Mouse (Mus musculus): Measurements from ENCODE around the gene Glyctk. TPM values are rescaled to one million over a fixed set of nuclear protein-coding genes. Genes with fewer than 3 reads are reported as not detected.

Glyctk gene
- 3.2 and 5.5 TPM in 2 replicates for total RNA-seq (2012; rRNA removed)

- H3K27ac ChIP-seq (ENCODE audit: insufficient read depth, low read depth, low read length, poor library complexity, severe bottlenecking): no peak within 1 kb of the TSS
- in situ Hi-C loops (cut with MboI; ENCODE audit: low sequenced_read_pairs in 2 of 2, unreplicated experiment in 2 of 2): no loop called here
- TF ChIP-seq ZNF384 (IDR thresholded peaks at IDR 0.05; ENCODE audit: low read depth, low read length) (no peak), MAFK (IDR thresholded peaks at IDR 0.05; ENCODE audit: insufficient read depth, low read depth, low read length) (no peak), ZC3H11A (IDR thresholded peaks at IDR 0.05; ENCODE audit: borderline replicate concordance, low read depth, low read length) (no peak), CHD2 (IDR thresholded peaks at IDR 0.05; ENCODE audit: low read depth, low read length) (no peak), HCFC1 (IDR thresholded peaks at IDR 0.05; ENCODE audit: borderline replicate concordance, insufficient read depth, low read length) (no peak)
Observed at GRCm38 (mm10) chr9:106158037-106158491, at the start of gene Glyctk. Glyctk (minus strand) TSS chr9:106158138.

GRCm38 (mm10) chr9:106206515-106206914, 48.6 kb upstream of the Glyctk start:
- no peak overlapping the region for H3K4me3 ChIP-seq (ENCODE audit: insufficient read depth in 1 of 2, low read depth in 1 of 2, low read length in 2 of 2, poor library complexity in 1 of 2, severe bottlenecking in 1 of 2)
- H3K27ac ChIP-seq (ENCODE audit: insufficient read depth, low read depth, low read length, poor library complexity, severe bottlenecking): no peak overlapping the region
- peaks cover 20% of the 10 kb centered on the region; the same call in 1 of the 2 replicates for H3K36me3 ChIP-seq (ENCODE audit: control insufficient read depth, insufficient read depth, low read length, poor library complexity, severe bottlenecking)
- no peak for TF ChIP-seq CHD2 (IDR thresholded peaks at IDR 0.05; ENCODE audit: low read depth, low read length)
- no peak for DNase-seq (ENCODE audit: low read depth, low spot score)
- H3K9ac ChIP-seq (ENCODE audit: insufficient read depth, low read depth, low read length, poor library complexity, severe bottlenecking): no peak overlapping the region
- H3K4me1 ChIP-seq (ENCODE audit: control insufficient read depth in 2 of 2, insufficient read depth in 2 of 2, low read length in 2 of 2, poor library complexity in 1 of 2): peaks cover 9 to 32% of the 10 kb centered on the region in 2 experiments; a peak in 3 of 4 replicates
- in situ Hi-C loops (cut with MboI; ENCODE audit: low sequenced_read_pairs in 2 of 2, unreplicated experiment in 2 of 2): no loop called here
- H3K9me3 ChIP-seq (ENCODE audit: control insufficient read depth, insufficient read depth, low read depth, low read length): no peaks in the 10 kb centered on the region

More at GRCm38 (mm10) chr9:106158037-106158491, at the start of gene Glyctk:
- Histone ChIP-seq H3K4me3 (ENCODE audit: insufficient read depth in 1 of 2, low read depth in 1 of 2, low read length in 2 of 2, poor library complexity in 1 of 2, severe bottlenecking in 1 of 2) (peak within 1 kb of the TSS; percentile 13 to 93; a peak in 1 of 4 replicates), H3K9me3 (ENCODE audit: control insufficient read depth, insufficient read depth, low read depth, low read length) (no peaks in the 10 kb centered on the region), H3K9ac (ENCODE audit: insufficient read depth, low read depth, low read length, poor library complexity, severe bottlenecking) (no peak within 1 kb of the TSS; the same call in 1 of the 2 replicates), H3K36me3 (ENCODE audit: control insufficient read depth, insufficient read depth, low read length, poor library complexity, severe bottlenecking) (no peaks in the 10 kb centered on the region), H3K4me1 (ENCODE audit: control insufficient read depth in 2 of 2, insufficient read depth in 2 of 2, low read length in 2 of 2, poor library complexity in 1 of 2) (peaks cover 8 to 10% of the 10 kb centered on the region in 2 experiments; a peak in 2 of 4 replicates)
- DNase-seq (ENCODE audit: low read depth, low spot score): no peak

GRCm38 (mm10) chr9:106205713-106206290, 47.9 kb upstream of the Glyctk start:
- no peak for DNase-seq (ENCODE audit: low read depth, low spot score)
- H3K36me3 ChIP-seq (ENCODE audit: control insufficient read depth, insufficient read depth, low read length, poor library complexity, severe bottlenecking): peaks cover 20% of the 10 kb centered on the region; the same call in 1 of the 2 replicates
- no peak overlapping the region for H3K9ac ChIP-seq (ENCODE audit: insufficient read depth, low read depth, low read length, poor library complexity, severe bottlenecking)
- H3K9me3 ChIP-seq (ENCODE audit: control insufficient read depth, insufficient read depth, low read depth, low read length): no peaks in the 10 kb centered on the region
- H3K4me1 ChIP-seq (ENCODE audit: control insufficient read depth in 2 of 2, insufficient read depth in 2 of 2, low read length in 2 of 2, poor library complexity in 1 of 2): peaks cover 9 to 32% of the 10 kb centered on the region in 2 experiments; a peak in 3 of 4 replicates
- H3K4me3 ChIP-seq (ENCODE audit: insufficient read depth in 1 of 2, low read depth in 1 of 2, low read length in 2 of 2, poor library complexity in 1 of 2, severe bottlenecking in 1 of 2): no peak overlapping the region
- peak overlapping the region; percentile 34; the same call in 1 of the 2 replicates for H3K27ac ChIP-seq (ENCODE audit: insufficient read depth, low read depth, low read length, poor library complexity, severe bottlenecking)
- in situ Hi-C loops (cut with MboI; ENCODE audit: low sequenced_read_pairs in 2 of 2, unreplicated experiment in 2 of 2): no loop called here
- TF ChIP-seq HCFC1 (IDR thresholded peaks at IDR 0.05; ENCODE audit: borderline replicate concordance, insufficient read depth, low read length) (no peak), ZC3H11A (IDR thresholded peaks at IDR 0.05; ENCODE audit: borderline replicate concordance, low read depth, low read length) (no peak), ZNF384 (IDR thresholded peaks at IDR 0.05; ENCODE audit: low read depth, low read length) (no peak), CHD2 (IDR thresholded peaks at IDR 0.05; ENCODE audit: low read depth, low read length) (no peak), MAFK (IDR thresholded peaks at IDR 0.05; ENCODE audit: insufficient read depth, low read depth, low read length) (no peak)

- H3K9ac ChIP-seq (ENCODE audit: insufficient read depth, low read depth, low read length, poor library complexity, severe bottlenecking): peak overlapping the region; percentile 74; the same call in 1 of the 2 replicates
- no peak for DNase-seq (ENCODE audit: low read depth, low spot score)
- H3K4me1 ChIP-seq (ENCODE audit: control insufficient read depth in 2 of 2, insufficient read depth in 2 of 2, low read length in 2 of 2, poor library complexity in 1 of 2): peaks cover 2 to 30% of the 10 kb centered on the region in 2 experiments; a peak in 3 of 4 replicates
- in situ Hi-C loops (cut with MboI; ENCODE audit: low sequenced_read_pairs in 2 of 2, unreplicated experiment in 2 of 2): no loop called here
- TF ChIP-seq ZC3H11A (IDR thresholded peaks at IDR 0.05; ENCODE audit: borderline replicate concordance, low read depth, low read length) (no peak), CHD2 (IDR thresholded peaks at IDR 0.05; ENCODE audit: low read depth, low read length) (no peak), ZNF384 (IDR thresholded peaks at IDR 0.05; ENCODE audit: low read depth, low read length) (no peak), MAFK (IDR thresholded peaks at IDR 0.05; ENCODE audit: insufficient read depth, low read depth, low read length) (no peak), HCFC1 (IDR thresholded peaks at IDR 0.05; ENCODE audit: borderline replicate concordance, insufficient read depth, low read length) (no peak)
- H3K36me3 ChIP-seq (ENCODE audit: control insufficient read depth, insufficient read depth, low read length, poor library complexity, severe bottlenecking): peaks cover 20% of the 10 kb centered on the region; the same call in 1 of the 2 replicates
- H3K4me3 ChIP-seq (ENCODE audit: insufficient read depth in 1 of 2, low read depth in 1 of 2, low read length in 2 of 2, poor library complexity in 1 of 2, severe bottlenecking in 1 of 2): peak overlapping the region; percentile 74 to 94; a peak in 2 of 4 replicates
- H3K9me3 ChIP-seq (ENCODE audit: control insufficient read depth, insufficient read depth, low read depth, low read length): no peaks in the 10 kb centered on the region
- H3K27ac ChIP-seq (ENCODE audit: insufficient read depth, low read depth, low read length, poor library complexity, severe bottlenecking): no peak overlapping the region
Observed at GRCm38 (mm10) chr9:106203990-106204851, 46.3 kb upstream of the Glyctk start.

Data from ES-E14 (cell line).